Mouse (Mus musculus) ES-Bruce4 (cell line): ENCODE measurements around the gene Efemp1. TPM values are rescaled to one million over a fixed set of nuclear protein-coding genes. Genes with fewer than 3 reads are reported as not detected.

Experiments used
- H3K27ac ChIP-seq: 2 replicates; pipeline ENCODE4 v1.5.1; 2012; ENCODE audit warnings: low read length, inconsistent platforms; ENCODE audit not compliant: insufficient read depth
- H3K27me3 ChIP-seq: 2 replicates; pipeline ENCODE4 v1.6.1; 2012; ENCODE audit warnings: mild to moderate bottlenecking, low read length, inconsistent platforms; ENCODE audit not compliant: control insufficient read depth, poor library complexity, insufficient read depth, severe bottlenecking
- H3K36me3 ChIP-seq: 2 replicates; pipeline ENCODE4 v1.6.1; 2012; ENCODE audit warnings: inconsistent platforms, mild to moderate bottlenecking, low read length, moderate library complexity; ENCODE audit not compliant: control insufficient read depth, poor library complexity, insufficient read depth, severe bottlenecking
- H3K4me1 ChIP-seq: one replicate; pipeline ENCODE4 v1.8.1; 2011; ENCODE audit warnings: low read length; ENCODE audit not compliant: control insufficient read depth, insufficient read depth
- H3K4me3 ChIP-seq: 2 replicates; pipeline ENCODE4 v1.5.1; 2011; ENCODE audit warnings: low read depth, mild to moderate bottlenecking, low read length
- H3K9ac ChIP-seq: 2 replicates; pipeline ENCODE4 v1.6.1; 2012; ENCODE audit warnings: low read depth, mild to moderate bottlenecking, inconsistent platforms; ENCODE audit not compliant: poor library complexity, severe bottlenecking
- H3K9me3 ChIP-seq: replicated peaks from 2 replicates; pipeline ENCODE4 v1.6.1; 2012; ENCODE audit warnings: mild to moderate bottlenecking, low read length, inconsistent platforms; ENCODE audit not compliant: control insufficient read depth, poor library complexity, insufficient read depth, severe bottlenecking
- CTCF ChIP-seq: IDR thresholded peaks from one replicate; pipeline ENCODE4 v1.8.1; 2011; ENCODE audit warnings: low read depth, low read length
- EP300 ChIP-seq: IDR thresholded peaks from 2 replicates; pipeline ENCODE4 v1.6.1; 2011; ENCODE audit warnings: low read depth, low read length; ENCODE audit not compliant: insufficient read depth
- POLR2A ChIP-seq: IDR thresholded peaks from one replicate; pipeline ENCODE4 v1.8.1; 2011; ENCODE audit warnings: low read length; ENCODE audit not compliant: insufficient read depth
- polyA plus RNA-seq: library from polyadenylated mRNA; stranded (reverse); fragments of >200 nt; gene quantifications from 2 replicates; pipeline ENCODE4 v1.2.4, GENCODE M21; 2011; ENCODE audit warnings: low read depth; ENCODE audit not compliant: missing spikeins, insufficient read depth, insufficient read length

Gene Efemp1
- 27.4 and 31.2 TPM in 2 replicates for polyA plus RNA-seq

DNA sequence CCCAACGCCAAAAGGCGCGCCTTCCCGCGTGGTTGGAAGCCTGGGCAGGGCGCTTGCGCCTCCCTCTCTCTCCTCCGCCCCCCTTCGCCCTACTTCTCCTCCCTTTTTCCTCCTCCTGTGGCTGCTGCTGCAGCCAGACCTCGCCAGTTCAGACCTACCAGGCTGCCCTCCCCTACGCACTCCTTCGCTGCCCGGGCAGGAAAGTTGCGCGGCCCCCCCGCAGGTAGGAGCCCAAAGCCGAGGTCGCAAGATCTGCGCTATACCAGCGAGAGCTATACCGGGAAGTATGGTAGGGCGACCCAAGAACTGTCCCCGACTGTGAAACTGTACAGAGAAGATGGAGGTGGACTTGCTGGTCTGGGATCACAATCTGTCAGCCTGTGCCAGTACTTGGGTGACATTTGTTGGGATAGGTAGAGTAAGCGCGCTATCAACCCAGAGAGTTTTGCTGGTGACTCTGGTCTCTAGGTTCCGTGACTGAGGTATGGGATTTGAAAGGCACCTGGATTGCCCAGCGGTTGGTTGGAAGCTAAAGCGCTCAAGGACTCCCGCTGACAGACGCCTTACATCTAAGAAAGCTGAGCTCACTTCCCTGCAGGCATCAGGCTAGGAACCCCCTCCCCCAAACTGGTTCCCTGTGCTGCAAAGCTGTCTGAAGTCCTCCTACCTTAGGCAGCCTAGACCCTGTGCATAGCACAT is at the start of gene Efemp1:
TSS of gene Efemp1 (plus strand) at position 103 of the 699 bp plus-strand sequence.
- Histone ChIP-seq H3K4me1 (peaks cover 1% of the 10 kb centered on the region), H3K27me3 (no peaks in the 10 kb centered on the region), H3K9ac (peak within 1 kb of the TSS; percentile 36; the same call in 1 of the 2 replicates), H3K27ac (no peak within 1 kb of the TSS), H3K9me3 (no peaks in the 10 kb centered on the region), H3K4me3 (peak within 1 kb of the TSS; percentile 49), H3K36me3 (no peaks in the 10 kb centered on the region)
- TF ChIP-seq EP300 (0 out of 2 replicates have a peak, but pooled peaks have one; percentile 29), POLR2A (no peak)

DNA sequence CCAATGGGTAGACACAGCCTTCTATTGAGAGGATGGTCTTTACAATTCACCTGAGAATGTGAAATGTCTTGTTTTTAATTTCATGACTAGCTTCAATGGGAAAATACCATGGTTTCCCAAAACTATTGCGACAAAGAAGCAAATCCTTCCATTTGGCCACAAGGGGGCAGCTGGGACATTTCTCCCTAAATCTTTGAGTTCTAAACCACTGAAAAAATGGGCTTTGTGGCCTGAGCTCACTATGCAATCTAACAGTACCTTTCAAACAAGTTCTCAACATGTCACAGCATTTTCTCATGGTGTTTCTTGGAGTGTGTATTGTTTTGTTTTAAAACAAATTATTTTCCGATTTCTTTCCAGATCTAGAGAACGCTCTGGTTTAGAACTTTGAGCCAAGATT is 44.3 kb upstream of the Efemp1 start:
- H3K27me3 ChIP-seq = no peaks in the 10 kb centered on the region
- no peak overlapping the region for H3K9ac ChIP-seq
- H3K4me1 ChIP-seq = no peaks in the 10 kb centered on the region
- no peak overlapping the region for H3K27ac ChIP-seq
- H3K36me3 ChIP-seq = no peaks in the 10 kb centered on the region
- no peak for TF ChIP-seq EP300
- no peak for TF ChIP-seq POLR2A
- TF ChIP-seq CTCF = no peak
- H3K9me3 ChIP-seq = no peaks in the 10 kb centered on the region
- no peak overlapping the region for H3K4me3 ChIP-seq

DNA sequence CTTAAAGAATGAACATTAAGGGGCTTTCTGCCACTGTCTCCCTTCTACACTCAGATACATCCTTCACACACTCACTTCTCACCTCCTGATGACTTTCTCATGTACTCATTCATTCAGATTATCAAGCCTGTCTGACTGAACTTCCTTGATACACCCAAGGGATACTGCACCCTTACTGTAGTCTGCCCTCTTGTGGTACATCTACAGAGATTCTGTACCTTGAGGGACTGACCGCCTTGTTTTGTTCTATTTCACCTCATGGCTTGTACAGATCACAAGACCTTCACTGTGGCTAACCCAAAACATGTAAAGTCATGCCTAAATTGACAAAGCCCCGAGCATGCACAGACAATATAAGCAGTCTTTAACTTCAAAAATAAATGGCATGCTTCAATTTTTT is 41.1 kb upstream of the Efemp1 start:
- H3K9ac ChIP-seq = no peak overlapping the region
- no peaks in the 10 kb centered on the region for H3K4me1 ChIP-seq
- no peak for TF ChIP-seq POLR2A
- no peak for TF ChIP-seq EP300
- no peak for TF ChIP-seq CTCF
- H3K27ac ChIP-seq = no peak overlapping the region
- H3K4me3 ChIP-seq = no peak overlapping the region
- H3K9me3 ChIP-seq = no peaks in the 10 kb centered on the region
- H3K27me3 ChIP-seq = no peaks in the 10 kb centered on the region
- no peaks in the 10 kb centered on the region for H3K36me3 ChIP-seq

DNA sequence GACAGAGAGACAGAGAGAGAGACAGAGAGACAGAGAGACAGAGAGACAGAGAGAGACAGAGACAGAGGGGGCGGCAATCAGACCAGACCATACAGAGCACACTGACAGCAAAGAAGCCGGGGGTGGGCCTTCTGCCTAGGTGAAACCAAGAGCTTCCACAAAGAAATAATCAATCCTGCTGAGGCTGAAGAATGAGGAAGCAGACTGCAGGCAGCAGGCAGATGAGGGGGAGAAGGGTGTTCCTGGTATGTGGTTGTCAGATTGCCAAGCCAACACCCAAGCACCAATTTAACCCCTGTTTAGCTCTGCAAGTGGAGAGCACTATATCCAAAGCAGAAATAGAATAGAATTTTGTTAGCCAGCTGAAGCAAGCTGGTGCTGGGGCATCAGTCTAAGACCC is 40.4 kb upstream of the Efemp1 start:
- Histone ChIP-seq H3K36me3 (no peaks in the 10 kb centered on the region), H3K9me3 (no peaks in the 10 kb centered on the region), H3K27me3 (no peaks in the 10 kb centered on the region), H3K9ac (no peak overlapping the region), H3K4me3 (no peak overlapping the region), H3K4me1 (no peaks in the 10 kb centered on the region), H3K27ac (no peak overlapping the region)
- TF ChIP-seq CTCF = no peak
- TF ChIP-seq EP300 = no peak
- TF ChIP-seq POLR2A = no peak

GRCm38 (mm10) chr11:28817405-28817804 is 35.6 kb upstream of the Efemp1 start:
- H3K4me3 ChIP-seq = no peak overlapping the region
- no peak overlapping the region for H3K9ac ChIP-seq
- no peak overlapping the region for H3K27ac ChIP-seq
- TF ChIP-seq CTCF (no peak), POLR2A (no peak), EP300 (no peak)
- no peaks in the 10 kb centered on the region for H3K36me3 ChIP-seq
- H3K9me3 ChIP-seq = no peaks in the 10 kb centered on the region
- no peaks in the 10 kb centered on the region for H3K4me1 ChIP-seq
- no peaks in the 10 kb centered on the region for H3K27me3 ChIP-seq

GRCm38 (mm10) chr11:28826950-28827349 is 26.1 kb upstream of the Efemp1 start:
- no peaks in the 10 kb centered on the region for H3K36me3 ChIP-seq
- H3K4me1 ChIP-seq = no peaks in the 10 kb centered on the region
- H3K4me3 ChIP-seq = no peak overlapping the region
- no peaks in the 10 kb centered on the region for H3K27me3 ChIP-seq
- TF ChIP-seq POLR2A (no peak), EP300 (no peak), CTCF (no peak)
- H3K27ac ChIP-seq = no peak overlapping the region
- no peaks in the 10 kb centered on the region; the same call in 1 of the 2 replicates for H3K9me3 ChIP-seq
- H3K9ac ChIP-seq = no peak overlapping the region
